Mouse (Mus musculus): ENCODE measurements at regions not wholly inside any gene's neighbourhood (a gene's known extent, or its start where the extent isn't known, plus 50 kb on each side); places are given as distances from the start of the nearest gene placed in this dataset.

GRCm38 (mm10) chr8:89299637-89300036, 255.7 kb upstream of the Sall1 start:
- no peak for TF ChIP-seq GATA1 (IDR thresholded peaks at IDR 0.05; ENCODE audit: low read length)
- TF ChIP-seq TAL1 (IDR thresholded peaks at IDR 0.05; ENCODE audit: low read length) = no peak

Data from erythroblast, embryonic 14.5 days (primary cell).